Mouse (Mus musculus): ENCODE results near the gene Susd1. TPM values are rescaled to one million over a fixed set of nuclear protein-coding genes. Genes with fewer than 3 reads are reported as not detected.

Gene Susd1
- polyA plus RNA-seq, 1 experiment from 2014 or later: 0.96 TPM

GRCm38 (mm10) chr4:59422808-59423207, 15.6 kb downstream of the Susd1 start:
- Histone ChIP-seq H3K27me3 (replicated peaks) (no peaks in the 10 kb centered on the region), H3K9ac (no peak overlapping the region), H3K4me3 (no peak overlapping the region), H3K27ac (no peak overlapping the region), H3K9me3 (no peaks in the 10 kb centered on the region), H3K4me2 (no peak overlapping the region), H3K36me3 (replicated peaks) (no peaks in the 10 kb centered on the region), H3K4me1 (no peaks in the 10 kb centered on the region)
- ATAC-seq (replicated peaks): no peak

GRCm38 (mm10) chr4:59422025-59422783, 16.2 kb downstream of the Susd1 start:
- 50% methylated on average over 5 of the region's 5 CpGs for WGBS

GRCm38 (mm10) chr4:59421369-59421746, 17.1 kb downstream of the Susd1 start:
- no peaks in the 10 kb centered on the region for H3K27me3 ChIP-seq (replicated peaks)
- H3K4me3 ChIP-seq: no peak overlapping the region
- no peak overlapping the region for H3K27ac ChIP-seq
- no peaks in the 10 kb centered on the region for H3K36me3 ChIP-seq (replicated peaks)
- 45% methylated on average over 5 of the region's 5 CpGs for WGBS
- H3K9me3 ChIP-seq: no peaks in the 10 kb centered on the region
- ATAC-seq (replicated peaks): no peak
- H3K9ac ChIP-seq: no peak overlapping the region
- no peaks in the 10 kb centered on the region for H3K4me1 ChIP-seq
- no peak overlapping the region for H3K4me2 ChIP-seq

More at GRCm38 (mm10) chr4:59422025-59422783, 16.2 kb downstream of the Susd1 start:
- Histone ChIP-seq H3K4me3 (no peak overlapping the region), H3K27ac (no peak overlapping the region), H3K4me2 (no peak overlapping the region), H3K9ac (no peak overlapping the region), H3K9me3 (no peaks in the 10 kb centered on the region), H3K27me3 (replicated peaks) (no peaks in the 10 kb centered on the region), H3K4me1 (no peaks in the 10 kb centered on the region), H3K36me3 (replicated peaks) (no peaks in the 10 kb centered on the region)
- ATAC-seq (replicated peaks): peak; percentile 63; the same call in 1 of the 2 replicates

GRCm38 (mm10) chr4:59420695-59421368, 17.6 kb downstream of the Susd1 start:
- H3K4me3 ChIP-seq: no peak overlapping the region
- 76% methylated on average over 7 of the region's 7 CpGs for WGBS
- ATAC-seq (replicated peaks): no peak
- no peak overlapping the region for H3K4me2 ChIP-seq
- no peak overlapping the region for H3K9ac ChIP-seq
- H3K9me3 ChIP-seq: no peaks in the 10 kb centered on the region
- no peak overlapping the region for H3K27ac ChIP-seq
- H3K36me3 ChIP-seq (replicated peaks): no peaks in the 10 kb centered on the region
- H3K27me3 ChIP-seq (replicated peaks): no peaks in the 10 kb centered on the region
- no peaks in the 10 kb centered on the region for H3K4me1 ChIP-seq

- 89% methylated on average over 4 of the region's 4 CpGs for WGBS
- ATAC-seq (replicated peaks): no peak
- no peaks in the 10 kb centered on the region for H3K36me3 ChIP-seq (replicated peaks)
- no peaks in the 10 kb centered on the region for H3K4me1 ChIP-seq
- H3K4me3 ChIP-seq: no peak overlapping the region
- no peaks in the 10 kb centered on the region for H3K27me3 ChIP-seq (replicated peaks)
- H3K27ac ChIP-seq: no peak overlapping the region
- H3K9me3 ChIP-seq: no peaks in the 10 kb centered on the region
- no peak overlapping the region for H3K9ac ChIP-seq
- H3K4me2 ChIP-seq: no peak overlapping the region
Measured at GRCm38 (mm10) chr4:59419211-59419610, 19.2 kb downstream of the Susd1 start.

GRCm38 (mm10) chr4:59413428-59413827, 25.0 kb downstream of the Susd1 start:
- Histone ChIP-seq H3K4me3 (no peak overlapping the region), H3K9me3 (no peaks in the 10 kb centered on the region), H3K36me3 (replicated peaks) (no peaks in the 10 kb centered on the region), H3K27me3 (replicated peaks) (no peaks in the 10 kb centered on the region), H3K9ac (no peak overlapping the region), H3K4me1 (no peaks in the 10 kb centered on the region), H3K27ac (no peak overlapping the region), H3K4me2 (no peak overlapping the region)
- 91% methylated on average over 5 of the region's 5 CpGs for WGBS
- no peak for ATAC-seq (replicated peaks)

GRCm38 (mm10) chr4:59411153-59411552, 27.3 kb downstream of the Susd1 start:
- no peak overlapping the region for H3K27ac ChIP-seq
- ATAC-seq (replicated peaks): no peak
- no peaks in the 10 kb centered on the region for H3K4me1 ChIP-seq
- H3K4me3 ChIP-seq: no peak overlapping the region
- H3K9ac ChIP-seq: no peak overlapping the region
- 85% methylated on average over 9 of the region's 9 CpGs for WGBS
- no peaks in the 10 kb centered on the region for H3K27me3 ChIP-seq (replicated peaks)
- no peaks in the 10 kb centered on the region for H3K36me3 ChIP-seq (replicated peaks)
- H3K9me3 ChIP-seq: no peaks in the 10 kb centered on the region
- H3K4me2 ChIP-seq: no peak overlapping the region

- WGBS: 87% methylated on average over 4 of the region's 4 CpGs
- ATAC-seq (replicated peaks): no peak
Measured at GRCm38 (mm10) chr4:59407766-59408165, 30.7 kb downstream of the Susd1 start.

GRCm38 (mm10) chr4:59404375-59404774, 34.1 kb downstream of the Susd1 start:
- Histone ChIP-seq H3K36me3 (replicated peaks) (no peaks in the 10 kb centered on the region), H3K4me2 (no peak overlapping the region), H3K9me3 (no peaks in the 10 kb centered on the region), H3K27ac (no peak overlapping the region), H3K9ac (no peak overlapping the region), H3K4me1 (no peaks in the 10 kb centered on the region), H3K27me3 (replicated peaks) (no peaks in the 10 kb centered on the region), H3K4me3 (no peak overlapping the region)
- WGBS: 60% methylated on average over 6 of the region's 6 CpGs
- ATAC-seq (replicated peaks): no peak

More at GRCm38 (mm10) chr4:59407766-59408165, 30.7 kb downstream of the Susd1 start:
- H3K9ac ChIP-seq: no peak overlapping the region
- no peak overlapping the region for H3K4me2 ChIP-seq
- no peak overlapping the region for H3K4me3 ChIP-seq
- H3K27me3 ChIP-seq (replicated peaks): no peaks in the 10 kb centered on the region
- no peaks in the 10 kb centered on the region for H3K9me3 ChIP-seq
- H3K36me3 ChIP-seq (replicated peaks): no peaks in the 10 kb centered on the region
- H3K27ac ChIP-seq: no peak overlapping the region
- no peaks in the 10 kb centered on the region for H3K4me1 ChIP-seq

- Histone ChIP-seq H3K36me3 (replicated peaks) (no peaks in the 10 kb centered on the region), H3K27ac (no peak overlapping the region), H3K4me2 (no peak overlapping the region), H3K27me3 (replicated peaks) (no peaks in the 10 kb centered on the region), H3K4me1 (no peaks in the 10 kb centered on the region), H3K9ac (no peak overlapping the region), H3K4me3 (no peak overlapping the region), H3K9me3 (no peaks in the 10 kb centered on the region)
- ATAC-seq (replicated peaks): peak; percentile 27; the same call in 1 of the 2 replicates
- WGBS: 59% methylated on average over 10 of the region's 10 CpGs
Measured at GRCm38 (mm10) chr4:59400931-59401330, 37.5 kb downstream of the Susd1 start.

GRCm38 (mm10) chr4:59399343-59399742, 39.1 kb downstream of the Susd1 start:
- ATAC-seq (replicated peaks): no peak
- Histone ChIP-seq H3K27ac (no peak overlapping the region), H3K27me3 (replicated peaks) (no peaks in the 10 kb centered on the region), H3K36me3 (replicated peaks) (no peaks in the 10 kb centered on the region), H3K4me2 (no peak overlapping the region), H3K9ac (no peak overlapping the region), H3K9me3 (no peaks in the 10 kb centered on the region), H3K4me1 (no peaks in the 10 kb centered on the region), H3K4me3 (no peak overlapping the region)
- 72% methylated on average over 4 of the region's 4 CpGs for WGBS

GRCm38 (mm10) chr4:59395528-59395927, 42.9 kb downstream of the Susd1 start:
- no peak overlapping the region for H3K4me2 ChIP-seq
- H3K36me3 ChIP-seq (replicated peaks): no peaks in the 10 kb centered on the region
- no peaks in the 10 kb centered on the region for H3K4me1 ChIP-seq
- no peak overlapping the region for H3K9ac ChIP-seq
- ATAC-seq (replicated peaks): no peak
- no peaks in the 10 kb centered on the region for H3K9me3 ChIP-seq
- WGBS: 95% methylated on average over 2 of the region's 2 CpGs
- H3K4me3 ChIP-seq: no peak overlapping the region
- no peaks in the 10 kb centered on the region for H3K27me3 ChIP-seq (replicated peaks)
- no peak overlapping the region for H3K27ac ChIP-seq

GRCm38 (mm10) chr4:59394155-59394554, 44.3 kb downstream of the Susd1 start:
- Histone ChIP-seq H3K9ac (no peak overlapping the region), H3K27ac (no peak overlapping the region), H3K4me1 (peaks cover 2% of the 10 kb centered on the region; the same call in 1 of the 2 replicates), H3K27me3 (replicated peaks) (no peaks in the 10 kb centered on the region), H3K36me3 (replicated peaks) (no peaks in the 10 kb centered on the region), H3K4me3 (no peak overlapping the region), H3K4me2 (no peak overlapping the region), H3K9me3 (no peaks in the 10 kb centered on the region)
- 95% methylated on average over 2 of the region's 2 CpGs for WGBS
- ATAC-seq (replicated peaks): no peak

Data from midbrain, embryonic 15.5 days (tissue).